Mouse (Mus musculus) MEL (cell line): ENCODE measurements around the gene Pdzd2. TPM values are rescaled to one million over a fixed set of nuclear protein-coding genes. Genes with fewer than 3 reads are reported as not detected.
A peak's percentile ranks its signal among the peaks of the same experiment; 100 is the strongest.

ENCODE experiments used
- EP300 ChIP-seq, 2 experiments: IDR thresholded peaks; 2 replicates each; pipeline ENCODE4 v1.6.1; 2011; ENCODE audit warnings: improper control_type of control experiment in 2 of 2, low read length in 2 of 2, low read depth in 1 of 2, mild to moderate bottlenecking in 1 of 2
- ETS1 ChIP-seq: IDR thresholded peaks from 2 replicates; pipeline ENCODE4 v1.6.1; 2012; ENCODE audit warnings: low read depth, mild to moderate bottlenecking, inconsistent platforms, low read length, improper control_type of control experiment, moderate library complexity
- GABPA ChIP-seq: IDR thresholded peaks from 2 replicates; pipeline ENCODE4 v1.6.1; 2012; ENCODE audit warnings: low read depth, mild to moderate bottlenecking, inconsistent platforms, low read length, improper control_type of control experiment, moderate library complexity
- MAFK ChIP-seq: IDR thresholded peaks from 2 replicates; pipeline ENCODE4 v1.6.1; 2011; ENCODE audit warnings: low read depth, mild to moderate bottlenecking, low read length, improper control_type of control experiment, borderline replicate concordance
- MAZ ChIP-seq: IDR thresholded peaks from 2 replicates; pipeline ENCODE4 v1.6.1; 2012; ENCODE audit warnings: low read depth, mild to moderate bottlenecking, inconsistent platforms, low read length, improper control_type of control experiment
- RCOR1 ChIP-seq: IDR thresholded peaks from 2 replicates; pipeline ENCODE4 v1.6.1; 2012; ENCODE audit warnings: low read depth, mild to moderate bottlenecking, inconsistent platforms, low read length, improper control_type of control experiment
- SIN3A ChIP-seq: IDR thresholded peaks from 2 replicates; pipeline ENCODE4 v1.6.1; 2012; ENCODE audit warnings: low read length, improper control_type of control experiment, inconsistent platforms
- TBP ChIP-seq: IDR thresholded peaks from 2 replicates; pipeline ENCODE4 v1.8.0; 2011; ENCODE audit warnings: low read depth, low read length, improper control_type of control experiment
- TCF12 ChIP-seq: IDR thresholded peaks from 2 replicates; pipeline ENCODE4 v1.6.1; 2014; ENCODE audit warnings: low read depth, mild to moderate bottlenecking, inconsistent platforms, low read length, improper control_type of control experiment, moderate library complexity
- UBTF ChIP-seq: IDR thresholded peaks from 2 replicates; pipeline ENCODE4 v1.6.1; 2012; ENCODE audit warnings: low read depth, mild to moderate bottlenecking, inconsistent platforms, low read length, improper control_type of control experiment, moderate library complexity, borderline replicate concordance; ENCODE audit not compliant: insufficient read depth
- ZMIZ1 ChIP-seq: IDR thresholded peaks from 2 replicates; pipeline ENCODE4 v1.6.1; 2012; ENCODE audit warnings: low read depth, mild to moderate bottlenecking, inconsistent platforms, low read length, improper control_type of control experiment, moderate library complexity
- ZNF384 ChIP-seq: IDR thresholded peaks from 2 replicates; pipeline ENCODE4 v1.6.1; 2012; ENCODE audit warnings: low read depth, mild to moderate bottlenecking, inconsistent platforms, low read length, improper control_type of control experiment
- polyA plus RNA-seq, 2 experiments: library from polyadenylated mRNA; stranded (reverse) in 1 of 2; unstranded in 1 of 2; fragments of >175 nt in 1 of 2; fragments of >200 nt in 1 of 2; gene quantifications; 2 replicates each; pipeline versions ENCODE4 v1.2.1 to v1.2.4; 2012; ENCODE audit warnings: low replicate concordance in 2 of 2, low read depth in 1 of 2; ENCODE audit not compliant: insufficient read length in 2 of 2, insufficient read depth in 1 of 2, missing spikeins in 1 of 2
- total RNA-seq: library from RNA; depleted of rRNA; stranded (reverse); fragments of 300-350 nt; gene quantifications from 2 replicates; pipeline ENCODE4 v1.2.3, GENCODE M21; 2012; rRNA removed

The Pdzd2 gene
- total and polyA plus RNA-seq, 3 experiments: 0.15 to 0.33 TPM; not detected in 1

DNA sequence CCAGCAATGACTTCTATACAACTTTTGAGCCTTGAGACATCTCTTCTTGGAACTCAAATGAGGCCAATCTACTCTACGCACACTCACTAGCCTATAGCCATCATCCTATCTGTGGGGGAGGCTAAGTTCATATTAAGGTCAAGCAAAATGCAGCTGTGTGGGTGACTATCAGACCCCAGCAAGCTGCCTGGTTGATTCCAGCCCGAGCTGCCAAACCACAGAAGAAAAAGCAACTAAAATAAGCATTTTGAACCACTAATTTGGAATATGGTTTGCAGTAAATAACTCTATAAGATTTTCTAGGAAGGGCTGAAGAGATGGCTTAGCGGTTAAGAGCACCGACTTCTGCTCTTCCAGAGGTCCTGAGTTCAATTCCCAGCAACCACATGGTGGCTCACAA is 429.0 kb downstream of the Pdzd2 start (continued):
- peak; percentile 95 to 97 for TF ChIP-seq EP300 (IDR thresholded peaks at IDR 0.05; ENCODE audit: low read depth in 1 of 2, low read length in 2 of 2)
- peak; percentile 48 for TF ChIP-seq ZNF384
- TF ChIP-seq RCOR1: peak; percentile 95
- peak; percentile 90 for TF ChIP-seq SIN3A
- TF ChIP-seq TBP: peak; percentile 99
- TF ChIP-seq ZMIZ1: no peak
- TF ChIP-seq MAFK: peak; percentile 86
- TF ChIP-seq ETS1: peak; percentile 98
- no peak for TF ChIP-seq GABPA
- no peak for TF ChIP-seq UBTF
- TF ChIP-seq MAZ: peak; percentile 69; the same call in 1 of the 2 replicates
- TF ChIP-seq TCF12: peak; percentile 97

Other genes with a start within 250 kb of the Pdzd2 start
- 16.7 and 21.9 TPM in 2 replicates for gene 6030458C11Rik, start 84.7 kb upstream of the Pdzd2 start, total RNA-seq
- gene 6030458C11Rik, start 84.7 kb upstream of the Pdzd2 start, polyA plus RNA-seq: 10 to 100 TPM in 1 of 2 experiments, not detected in 1; 25.7 TPM
- 42.0 and 43.3 TPM in 2 replicates for gene Drosha, start 84.9 kb upstream of the Pdzd2 start, total RNA-seq
- gene Drosha, start 84.9 kb upstream of the Pdzd2 start, polyA plus RNA-seq: 100 to 1,000 TPM in 1 of 2 experiments, 10 to 100 TPM in 1; 96.9 to 482 TPM